ENCODE assay signal across 8 mouse cellular contexts in the genomic region with DNA sequence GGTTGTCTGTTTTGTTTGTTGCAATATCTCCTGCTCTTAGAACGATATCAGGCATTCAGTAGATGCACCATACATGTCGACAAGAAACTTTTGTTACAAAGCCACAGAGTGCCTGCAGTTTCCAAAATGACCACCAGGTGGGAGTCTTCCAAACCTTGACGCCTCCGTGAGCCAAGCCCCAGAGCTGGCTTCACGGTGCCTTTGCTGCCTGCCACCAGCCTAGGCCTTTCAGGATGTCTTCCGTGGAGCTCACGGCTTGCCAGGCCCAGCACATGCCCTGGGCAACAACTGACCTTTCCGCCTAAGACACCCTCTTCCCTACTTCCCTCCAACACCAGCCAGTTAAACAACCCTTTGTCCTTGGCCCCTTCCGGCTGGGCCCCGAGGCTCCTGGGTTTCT. TPM values are rescaled to one million over a fixed set of nuclear protein-coding genes. Genes with fewer than 3 reads are reported as not detected.
DNase-seq lines count a peak whose midpoint lies in the region; ATAC-seq and TF ChIP-seq lines count a peak whose summit lies in the region.

No protein-coding gene starts in this region.

- peak; percentile 44 for DNase-seq in Patski (ENCODE audit: low read depth, low spot score)
- peak; percentile 92 to 96 for DNase-seq in cerebellum, postnatal 10 days
- peak; percentile 89 to 91 for DNase-seq in frontal cortex, postnatal 25 days (ENCODE audit: low spot score in 2 of 2)
- DNase-seq in hindbrain, embryonic 14.5 days (ENCODE audit: low spot score) = peak; percentile 95
- peak; percentile 86 to 90 for DNase-seq in layer of hippocampus, postnatal 14 days (ENCODE audit: low spot score in 2 of 2)
- peak; percentile 88 for DNase-seq in lung, postnatal 14 days
- DNase-seq in ovary, postnatal 36 days (ENCODE audit: low spot score) = peak; percentile 72
- DNase-seq in thymus, postnatal 14 days = peak; percentile 93

- CTCF ChIA-PET in Patski (lab: Charles Lee) = interaction anchor here (0.7 to 3.5 kb wide), 10 partner anchors 12 to 77 kb away, joined by 3 to 26 read pairs (median 4); a partner anchor contains a TSS

- H3K36me3 ChIP-seq in hindbrain, embryonic 14.5 days (replicated peaks; ENCODE audit: control insufficient read depth, insufficient read depth) = no peaks in the 10 kb centered on the region

- H3K4me2 ChIP-seq in hindbrain, embryonic 14.5 days (replicated peaks) = no peak overlapping the region

- H3K9me3 ChIP-seq in hindbrain, embryonic 14.5 days (ENCODE audit: control insufficient read depth, low read length) = no peaks in the 10 kb centered on the region

- peak; percentile 82 for ATAC-seq in Patski
- ATAC-seq in hindbrain, embryonic 14.5 days (ENCODE audit: low FRiP score) = peak; percentile 80; the same call in 1 of the 2 replicates

- H3K27ac ChIP-seq in hindbrain, embryonic 14.5 days = no peak overlapping the region

- H3K27me3 ChIP-seq in Patski = no peaks in the 10 kb centered on the region
- no peaks in the 10 kb centered on the region for H3K27me3 ChIP-seq in hindbrain, embryonic 14.5 days (ENCODE audit: control insufficient read depth, insufficient read depth, low read length)

- TF ChIP-seq CTCF in Patski (IDR thresholded peaks at IDR 0.05) = peak; percentile 91

- H3K4me1 ChIP-seq in hindbrain, embryonic 14.5 days (replicated peaks; ENCODE audit: control insufficient read depth, insufficient read depth, low read length) = no peaks in the 10 kb centered on the region

- H3K4me3 ChIP-seq in hindbrain, embryonic 14.5 days (replicated peaks; ENCODE audit: low read length) = no peak overlapping the region

- 26% methylated on average over 10 of the region's 10 CpGs for WGBS in hindbrain, embryonic 14.5 days

- no peak overlapping the region for H3K9ac ChIP-seq in hindbrain, embryonic 14.5 days

- POLR2A ChIA-PET in Patski (lab: Charles Lee) = interaction anchor here (0.7 to 1.6 kb wide), 4 partner anchors 20 to 41 kb away, joined by 3 to 4 read pairs (median 4); a partner anchor contains a TSS

- in situ Hi-C loops in Patski (cut with MboI; ENCODE audit: low pct_unique_long_range_greater_than_20kb) = loop anchor here (5.0 kb wide), 1 partner anchor 42 kb away; no protein-coding TSS in a partner anchor

RNA-seq across cellular contexts. Expression of a gene that starts 5.2 kb away (rescaled TPM):
- not detected for polyA plus RNA-seq in Patski (2021)
- 1.7 and 2.8 TPM in 2 replicates for polyA plus RNA-seq in hindbrain, embryonic 14.5 days (2014; fragmentation: Nextera tagmentation; extraction: Ambion mirVana)
- total RNA-seq in layer of hippocampus, postnatal 14 days (2021) = under 1 TPM; 0.41 to 0.81 TPM

RNA-seq across cellular contexts. Expression of a gene that starts 15.8 kb away (rescaled TPM):
- not detected for polyA plus RNA-seq in Patski (2021)
- polyA plus RNA-seq in hindbrain, embryonic 14.5 days (2014; fragmentation: Nextera tagmentation; extraction: Ambion mirVana) = not detected in 2 replicates
- total RNA-seq in layer of hippocampus, postnatal 14 days (2021) = not detected

RNA-seq across cellular contexts. Expression of a gene that starts 31.1 kb away (rescaled TPM):
- not detected for polyA plus RNA-seq in Patski (2021)
- polyA plus RNA-seq in hindbrain, embryonic 14.5 days (2014; fragmentation: Nextera tagmentation; extraction: Ambion mirVana) = 0.31 TPM in 1 of 2 replicates, not detected in the other
- total RNA-seq in layer of hippocampus, postnatal 14 days (2021) = not detected

RNA-seq across cellular contexts. Expression of a gene that starts 34.6 kb away (rescaled TPM):
- polyA plus RNA-seq in Patski (2021) = 26.6 TPM
- polyA plus RNA-seq in hindbrain, embryonic 14.5 days (2014; fragmentation: Nextera tagmentation; extraction: Ambion mirVana) = 30.1 and 30.3 TPM in 2 replicates
- total RNA-seq in layer of hippocampus, postnatal 14 days (2021) = 10 to 100 TPM; 29.1 to 33.8 TPM

RNA-seq across cellular contexts. Expression of a gene that starts 48.4 kb away (rescaled TPM):
- polyA plus RNA-seq in Patski (2021) = 8.8 TPM
- polyA plus RNA-seq in hindbrain, embryonic 14.5 days (2014; fragmentation: Nextera tagmentation; extraction: Ambion mirVana) = 19.6 and 20.9 TPM in 2 replicates
- total RNA-seq in layer of hippocampus, postnatal 14 days (2021) = 10 to 100 TPM; 13.3 to 13.9 TPM

Comparison
In these comparisons a context has a peak if more than half of its experiments do, and no peak if none do; other contexts are left out.
1. DNase-seq: peak in every context shown above with its lines; median percentile 95 in hindbrain, embryonic 14.5 days; 94 in cerebellum, postnatal 10 days; 93 in thymus, postnatal 14 days; 90 in frontal cortex, postnatal 25 days; 88 in layer of hippocampus, postnatal 14 days; 88 in lung, postnatal 14 days; 72 in ovary, postnatal 36 days; 44 in Patski.